Mouse (Mus musculus): Measurements from ENCODE around the gene Clpsl2. TPM values are rescaled to one million over a fixed set of nuclear protein-coding genes. Genes with fewer than 3 reads are reported as not detected.
"Not testable (repeated sequence)": the region's sequence is repeated elsewhere in the genome, so short reads cannot be mapped to it uniquely, and the experiment has no call there.

Gene Clpsl2
- polyA plus RNA-seq, 1 experiment from 2014 or later = not detected

DNA sequence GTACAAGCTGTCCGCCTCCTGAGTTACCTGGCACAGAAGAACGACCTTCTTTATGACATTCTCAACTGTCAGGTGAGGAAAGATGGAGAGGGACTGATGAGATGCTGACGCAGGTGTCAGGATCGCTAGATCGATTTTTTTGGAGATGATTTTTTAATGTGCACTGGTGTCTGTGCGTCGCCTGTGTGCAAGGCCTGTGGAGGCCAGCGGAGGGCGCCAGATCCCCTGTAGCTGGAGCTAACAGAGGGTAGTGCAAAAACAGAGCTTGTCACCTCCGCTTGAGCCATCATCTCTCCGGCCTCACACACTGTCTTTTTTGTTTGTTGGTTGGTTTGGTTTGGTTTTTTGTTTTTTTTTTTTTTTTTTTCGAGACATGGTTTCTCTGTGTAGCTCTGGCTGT is 11.3 kb upstream of the Clpsl2 start:
- Histone ChIP-seq H3K4me2 (ENCODE audit: low read length) (no peak overlapping the region), H3K9me3 (ENCODE audit: control insufficient read depth, low read length) (0 out of 2 replicates have a peak, but pooled peaks cover 5% of the 10 kb centered on the region), H3K27me3 (replicated peaks; ENCODE audit: control insufficient read depth, insufficient read depth, low read length) (no peaks in the 10 kb centered on the region), H3K36me3 (ENCODE audit: control insufficient read depth, insufficient read depth) (no peaks in the 10 kb centered on the region), H3K4me1 (replicated peaks; ENCODE audit: control insufficient read depth, insufficient read depth, low read length) (no peaks in the 10 kb centered on the region), H3K4me3 (replicated peaks; ENCODE audit: low read length) (no peak overlapping the region), H3K27ac (ENCODE audit: low read length) (no peak overlapping the region), H3K9ac (replicated peaks; ENCODE audit: low read depth, low read length) (no peak overlapping the region)
- 52% methylated on average over 12 of the region's 12 CpGs for WGBS
- no peak for ATAC-seq

DNA sequence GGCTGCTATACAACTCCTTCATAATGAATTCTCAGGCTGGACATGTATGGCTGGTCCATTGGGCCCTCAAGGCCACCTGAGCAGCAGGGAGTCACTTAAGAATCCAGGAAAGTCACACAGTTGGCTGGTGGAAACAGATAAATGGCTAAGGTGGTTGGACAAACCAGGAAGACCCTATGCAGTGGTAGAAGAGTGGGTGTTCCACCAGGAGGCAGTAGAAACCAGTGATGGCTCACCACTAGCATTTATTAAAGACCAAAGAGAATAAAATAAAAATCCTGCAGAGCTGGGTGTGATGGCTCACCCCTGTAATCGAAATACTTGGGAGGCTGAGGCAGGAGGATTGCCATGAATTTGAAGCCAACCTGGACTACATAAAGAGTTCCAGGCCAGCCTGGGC is 2.3 kb upstream of the Clpsl2 start:
- no peak overlapping the region for H3K4me2 ChIP-seq (ENCODE audit: low read length)
- H3K9me3 ChIP-seq (ENCODE audit: control insufficient read depth, low read length) = no peaks in the 10 kb centered on the region
- H3K4me3 ChIP-seq (replicated peaks; ENCODE audit: low read length) = no peak overlapping the region
- no peaks in the 10 kb centered on the region for H3K4me1 ChIP-seq (replicated peaks; ENCODE audit: control insufficient read depth, insufficient read depth, low read length)
- no peaks in the 10 kb centered on the region for H3K27me3 ChIP-seq (replicated peaks; ENCODE audit: control insufficient read depth, insufficient read depth, low read length)
- no peak overlapping the region for H3K27ac ChIP-seq (ENCODE audit: low read length)
- H3K36me3 ChIP-seq (ENCODE audit: control insufficient read depth, insufficient read depth) = no peaks in the 10 kb centered on the region
- no peak overlapping the region for H3K9ac ChIP-seq (replicated peaks; ENCODE audit: low read depth, low read length)
- no peak for ATAC-seq
- WGBS = 82% methylated on average over 1 of the region's 1 CpGs

DNA sequence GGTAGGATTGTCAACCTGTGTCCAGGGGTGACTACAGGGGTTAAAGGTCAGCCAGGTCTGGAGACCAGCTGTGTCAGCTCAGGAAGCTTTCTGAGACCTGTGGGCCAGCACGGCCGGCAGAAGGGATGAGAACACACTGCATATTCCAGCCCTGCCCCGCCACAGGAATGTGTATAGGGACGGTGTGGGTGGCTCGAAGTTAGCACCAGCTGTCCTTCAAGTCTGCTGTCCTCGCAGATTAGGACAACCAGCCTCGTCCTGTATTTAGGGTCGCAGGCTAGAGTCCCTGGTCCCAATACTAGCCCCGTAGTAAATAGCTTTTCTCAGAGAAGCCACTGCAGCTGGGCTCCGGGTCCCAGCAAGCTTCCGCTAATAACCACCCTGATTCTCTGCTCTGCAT is 661 bp upstream of the Clpsl2 start:
- WGBS = 76% methylated on average over 11 of the region's 11 CpGs
- no peaks in the 10 kb centered on the region for H3K4me1 ChIP-seq (replicated peaks; ENCODE audit: control insufficient read depth, insufficient read depth, low read length)
- no peaks in the 10 kb centered on the region for H3K36me3 ChIP-seq (ENCODE audit: control insufficient read depth, insufficient read depth)
- no peak overlapping the region for H3K4me2 ChIP-seq (ENCODE audit: low read length)
- H3K9me3 ChIP-seq (ENCODE audit: control insufficient read depth, low read length) = no peaks in the 10 kb centered on the region
- H3K4me3 ChIP-seq (replicated peaks; ENCODE audit: low read length) = no peak overlapping the region
- H3K27ac ChIP-seq (ENCODE audit: low read length) = no peak overlapping the region
- H3K27me3 ChIP-seq (replicated peaks; ENCODE audit: control insufficient read depth, insufficient read depth, low read length) = no peaks in the 10 kb centered on the region
- no peak for ATAC-seq
- H3K9ac ChIP-seq (replicated peaks; ENCODE audit: low read depth, low read length) = no peak overlapping the region

DNA sequence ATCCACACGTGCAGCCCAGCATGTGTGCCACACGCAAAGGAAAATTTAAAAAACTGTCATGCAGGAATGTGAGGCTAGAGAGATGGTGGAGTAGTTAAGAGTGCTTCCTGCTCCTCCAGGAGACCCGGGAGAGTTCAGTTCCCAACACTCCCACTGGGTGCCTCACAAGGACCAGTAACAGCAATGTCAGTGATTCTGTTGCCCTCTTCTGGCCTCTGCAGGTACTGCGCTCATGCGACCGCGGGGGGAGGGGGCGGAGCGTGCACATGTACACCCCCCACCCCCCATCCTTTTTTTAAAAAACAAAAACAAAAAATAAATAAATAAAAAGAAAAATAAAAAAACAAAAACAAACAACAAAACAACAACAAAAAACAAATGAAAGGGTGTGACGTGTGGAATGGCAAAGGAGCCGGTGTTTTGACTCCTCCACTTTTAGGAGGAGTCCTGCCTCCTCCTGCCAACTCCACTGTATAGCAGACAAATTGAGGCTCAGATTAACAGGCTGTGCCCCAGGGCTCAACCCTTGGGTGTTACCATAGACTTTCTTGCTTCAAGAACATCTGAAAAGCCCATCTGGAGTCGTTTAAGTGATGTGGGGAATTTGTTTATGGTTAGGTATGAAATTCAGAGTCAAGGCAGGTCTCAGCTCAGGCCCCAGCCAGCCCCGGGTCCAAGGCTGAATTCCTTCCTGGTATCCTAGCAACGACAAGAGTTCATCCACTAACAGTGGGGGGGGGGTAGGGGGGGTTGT is 4.0 kb downstream of the Clpsl2 start:
- no peak overlapping the region for H3K27ac ChIP-seq (ENCODE audit: low read length)
- no peak overlapping the region for H3K4me2 ChIP-seq (ENCODE audit: low read length)
- no peaks in the 10 kb centered on the region for H3K36me3 ChIP-seq (ENCODE audit: control insufficient read depth, insufficient read depth)
- H3K4me1 ChIP-seq (replicated peaks; ENCODE audit: control insufficient read depth, insufficient read depth, low read length) = peaks cover 4% of the 10 kb centered on the region; the same call in 1 of the 2 replicates
- H3K9ac ChIP-seq (replicated peaks; ENCODE audit: low read depth, low read length) = no peak overlapping the region
- H3K4me3 ChIP-seq (replicated peaks; ENCODE audit: low read length) = no peak overlapping the region
- ATAC-seq = no peak
- 8% methylated on average over 14 of the region's 14 CpGs for WGBS
- H3K9me3 ChIP-seq (ENCODE audit: control insufficient read depth, low read length) = no peaks in the 10 kb centered on the region
- no peaks in the 10 kb centered on the region for H3K27me3 ChIP-seq (replicated peaks; ENCODE audit: control insufficient read depth, insufficient read depth, low read length)

DNA sequence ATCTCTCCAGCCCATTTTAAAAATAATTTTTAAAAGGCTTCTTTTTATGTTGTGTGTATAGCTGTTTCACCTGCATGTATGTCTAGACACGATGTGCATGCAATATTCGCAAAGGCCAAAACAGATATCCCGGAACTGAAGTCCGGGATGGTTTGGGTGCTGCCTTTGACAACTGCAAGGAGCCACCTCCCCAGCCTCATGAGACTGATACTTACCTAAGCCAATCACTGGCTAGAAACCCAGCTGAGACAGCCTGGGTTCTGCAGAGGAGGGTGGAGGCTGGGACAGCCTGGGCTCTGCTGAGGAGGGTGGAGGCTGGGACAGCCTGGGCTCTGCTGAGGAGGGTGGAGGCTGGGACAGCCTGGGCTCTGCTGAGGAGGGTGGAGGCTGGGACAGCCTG is 4.8 kb downstream of the Clpsl2 start:
- WGBS = 89% methylated on average over 4 of the region's 4 CpGs
- not testable (repeated sequence) for H3K27me3 ChIP-seq (replicated peaks; ENCODE audit: control insufficient read depth, insufficient read depth, low read length)

DNA sequence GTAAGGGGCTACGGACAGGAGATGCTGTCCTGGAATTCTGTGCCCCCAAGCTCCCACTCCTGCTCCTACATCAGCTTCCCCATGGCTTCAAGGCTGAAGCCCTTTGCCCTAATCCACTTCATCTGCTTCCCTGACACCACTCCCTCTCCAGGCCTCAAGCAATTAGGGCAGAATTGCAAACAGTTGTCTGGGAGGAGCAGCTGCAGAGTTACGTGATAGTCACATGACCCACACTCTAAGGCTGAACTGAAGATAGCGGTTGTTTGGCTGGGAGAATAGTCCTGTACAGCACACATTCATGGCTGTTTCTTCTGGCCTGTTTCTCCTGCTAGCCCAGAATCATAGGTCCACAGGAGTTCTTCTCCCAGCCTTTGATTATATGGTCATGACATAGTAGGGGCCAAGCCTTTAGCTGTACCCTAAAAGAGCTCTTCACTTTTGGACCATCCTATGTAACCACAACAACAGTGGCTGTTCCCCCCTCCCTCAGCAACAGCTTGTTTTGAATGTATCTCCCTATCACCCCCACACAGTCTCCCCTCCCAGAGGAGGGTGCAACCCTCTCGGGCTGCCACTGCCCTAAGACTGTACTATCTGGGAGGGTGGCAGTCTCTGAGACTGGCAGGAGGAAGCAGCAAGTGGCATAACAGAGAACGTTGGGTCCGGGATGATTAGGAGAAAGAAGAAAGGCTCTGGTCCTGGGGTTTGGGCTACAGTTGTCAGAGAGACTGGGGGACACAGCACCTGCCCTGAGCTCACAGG is 7.6 kb downstream of the Clpsl2 start:
- no peak overlapping the region for H3K4me2 ChIP-seq (ENCODE audit: low read length)
- no peaks in the 10 kb centered on the region for H3K27me3 ChIP-seq (replicated peaks; ENCODE audit: control insufficient read depth, insufficient read depth, low read length)
- 56% methylated on average over 6 of the region's 6 CpGs for WGBS
- no peaks in the 10 kb centered on the region for H3K9me3 ChIP-seq (ENCODE audit: control insufficient read depth, low read length)
- H3K4me3 ChIP-seq (replicated peaks; ENCODE audit: low read length) = no peak overlapping the region
- ATAC-seq = peak; percentile 63; the same call in 1 of the 2 replicates
- no peak overlapping the region for H3K27ac ChIP-seq (ENCODE audit: low read length)
- no peak overlapping the region for H3K9ac ChIP-seq (replicated peaks; ENCODE audit: low read depth, low read length)
- H3K36me3 ChIP-seq (ENCODE audit: control insufficient read depth, insufficient read depth) = no peaks in the 10 kb centered on the region
- H3K4me1 ChIP-seq (replicated peaks; ENCODE audit: control insufficient read depth, insufficient read depth, low read length) = peaks cover 4% of the 10 kb centered on the region; the same call in 1 of the 2 replicates

More for the DNA sequence above, 4.8 kb downstream of the Clpsl2 start:
- H3K4me3 ChIP-seq (replicated peaks; ENCODE audit: low read length); H3K36me3 ChIP-seq (ENCODE audit: control insufficient read depth, insufficient read depth); H3K27ac ChIP-seq (ENCODE audit: low read length); H3K9ac ChIP-seq (replicated peaks; ENCODE audit: low read depth, low read length); H3K9me3 ChIP-seq (ENCODE audit: control insufficient read depth, low read length); ATAC-seq; H3K4me2 ChIP-seq (ENCODE audit: low read length); H3K4me1 ChIP-seq (replicated peaks; ENCODE audit: control insufficient read depth, insufficient read depth, low read length): not testable (repeated sequence)

DNA sequence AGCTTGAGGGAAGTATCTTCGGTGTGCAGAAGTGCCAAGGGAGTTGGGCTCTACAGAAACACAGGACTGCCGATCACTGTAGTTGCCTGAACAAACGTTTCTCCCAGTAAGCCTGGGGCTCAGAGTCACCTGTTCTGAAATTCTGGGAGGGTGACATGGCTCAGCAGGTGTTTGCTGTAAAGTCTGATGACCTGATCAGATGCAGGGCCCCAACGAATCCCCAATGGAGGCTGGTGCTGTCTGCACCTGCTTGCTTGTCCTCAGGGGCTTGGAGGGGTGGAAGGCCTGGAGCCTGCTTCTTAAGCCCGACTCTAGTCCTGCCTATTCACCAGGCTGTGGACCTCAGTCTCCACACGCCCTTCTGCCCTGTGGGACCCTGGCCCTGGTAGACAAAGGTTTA is 8.6 kb downstream of the Clpsl2 start:
- Histone ChIP-seq H3K27ac (ENCODE audit: low read length) (no peak overlapping the region), H3K27me3 (replicated peaks; ENCODE audit: control insufficient read depth, insufficient read depth, low read length) (no peaks in the 10 kb centered on the region), H3K36me3 (ENCODE audit: control insufficient read depth, insufficient read depth) (no peaks in the 10 kb centered on the region), H3K9ac (replicated peaks; ENCODE audit: low read depth, low read length) (no peak overlapping the region), H3K4me1 (replicated peaks; ENCODE audit: control insufficient read depth, insufficient read depth, low read length) (peaks cover 4% of the 10 kb centered on the region; the same call in 1 of the 2 replicates), H3K9me3 (ENCODE audit: control insufficient read depth, low read length) (no peaks in the 10 kb centered on the region), H3K4me2 (ENCODE audit: low read length) (no peak overlapping the region), H3K4me3 (replicated peaks; ENCODE audit: low read length) (no peak overlapping the region)
- ATAC-seq = no peak
- WGBS = 74% methylated on average over 6 of the region's 6 CpGs

DNA sequence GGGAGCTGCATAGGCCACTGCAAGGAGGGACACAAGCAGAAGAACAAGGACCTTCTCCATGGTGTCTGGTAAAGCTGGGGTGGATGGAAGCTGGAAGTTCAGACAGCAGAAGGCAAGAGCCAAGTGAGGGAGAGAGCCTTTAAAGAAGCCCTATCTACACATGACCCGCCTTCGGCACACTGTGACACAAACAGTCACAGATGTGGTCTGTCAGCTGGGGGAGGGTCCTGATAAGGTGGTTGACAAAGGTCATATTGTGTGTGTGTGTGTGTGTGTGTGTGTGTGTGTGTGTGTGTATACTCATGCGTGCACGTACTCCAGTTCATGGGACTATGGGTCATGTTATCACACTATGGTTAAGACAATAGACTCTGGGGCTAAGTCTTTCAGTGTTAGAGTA is 11.4 kb downstream of the Clpsl2 start, which contains the start of gene Clps:
Gene Clps, minus strand, starts transcription at position 169 of the 400 bp plus-strand sequence.
- Histone ChIP-seq H3K4me3 (replicated peaks; ENCODE audit: low read length) (no peak within 1 kb of the TSS), H3K36me3 (ENCODE audit: control insufficient read depth, insufficient read depth) (no peaks in the 10 kb centered on the region), H3K27me3 (replicated peaks; ENCODE audit: control insufficient read depth, insufficient read depth, low read length) (no peaks in the 10 kb centered on the region), H3K4me2 (ENCODE audit: low read length) (no peak within 1 kb of the TSS), H3K27ac (ENCODE audit: low read length) (no peak within 1 kb of the TSS), H3K4me1 (replicated peaks; ENCODE audit: control insufficient read depth, insufficient read depth, low read length) (peaks cover 4% of the 10 kb centered on the region; the same call in 1 of the 2 replicates), H3K9me3 (ENCODE audit: control insufficient read depth, low read length) (no peaks in the 10 kb centered on the region), H3K9ac (replicated peaks; ENCODE audit: low read depth, low read length) (no peak within 1 kb of the TSS)
- no peak for ATAC-seq
- WGBS = 97% methylated on average over 4 of the region's 4 CpGs

DNA sequence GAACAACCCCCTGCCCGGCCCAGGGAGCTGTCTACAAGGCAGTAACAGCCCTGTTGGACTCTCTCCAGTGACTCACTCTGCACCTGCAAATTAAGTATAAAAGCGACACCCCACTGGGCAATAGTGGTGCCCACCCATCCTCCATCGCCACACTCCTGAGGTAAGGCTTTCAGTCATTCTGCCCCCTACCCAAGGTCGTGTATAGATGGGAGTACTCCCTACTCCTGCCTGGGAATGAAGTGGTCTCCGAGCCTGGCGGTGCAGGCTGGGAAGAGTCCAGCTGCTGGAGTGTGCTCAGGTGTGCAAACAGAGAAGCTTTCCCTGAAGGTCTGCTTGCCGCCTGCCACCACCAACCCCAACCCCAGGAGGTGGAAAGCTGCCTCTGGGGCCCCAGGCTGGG is 12.4 kb downstream of the Clpsl2 start:
- Histone ChIP-seq H3K36me3 (ENCODE audit: control insufficient read depth, insufficient read depth) (no peaks in the 10 kb centered on the region), H3K4me2 (ENCODE audit: low read length) (no peak overlapping the region), H3K4me3 (replicated peaks; ENCODE audit: low read length) (no peak overlapping the region), H3K9me3 (ENCODE audit: control insufficient read depth, low read length) (no peaks in the 10 kb centered on the region), H3K27ac (ENCODE audit: low read length) (no peak overlapping the region), H3K4me1 (replicated peaks; ENCODE audit: control insufficient read depth, insufficient read depth, low read length) (peaks cover 2% of the 10 kb centered on the region; the same call in 1 of the 2 replicates), H3K27me3 (replicated peaks; ENCODE audit: control insufficient read depth, insufficient read depth, low read length) (no peaks in the 10 kb centered on the region), H3K9ac (replicated peaks; ENCODE audit: low read depth, low read length) (no peak overlapping the region)
- 63% methylated on average over 7 of the region's 7 CpGs for WGBS
- no peak for ATAC-seq
